Mouse (Mus musculus) embryo, embryonic 10.5 days (tissue): ENCODE measurements at regions not wholly inside any gene's neighbourhood (a gene's known extent, or its start where the extent isn't known, plus 50 kb on each side); places are given as distances from the start of the nearest gene placed in this dataset.

Experiments
- DNase-seq: peaks from one replicate; pipeline ENCODE4 v3.0.0-alpha.2; 2015; ENCODE audit warnings: low spot score

DNA sequence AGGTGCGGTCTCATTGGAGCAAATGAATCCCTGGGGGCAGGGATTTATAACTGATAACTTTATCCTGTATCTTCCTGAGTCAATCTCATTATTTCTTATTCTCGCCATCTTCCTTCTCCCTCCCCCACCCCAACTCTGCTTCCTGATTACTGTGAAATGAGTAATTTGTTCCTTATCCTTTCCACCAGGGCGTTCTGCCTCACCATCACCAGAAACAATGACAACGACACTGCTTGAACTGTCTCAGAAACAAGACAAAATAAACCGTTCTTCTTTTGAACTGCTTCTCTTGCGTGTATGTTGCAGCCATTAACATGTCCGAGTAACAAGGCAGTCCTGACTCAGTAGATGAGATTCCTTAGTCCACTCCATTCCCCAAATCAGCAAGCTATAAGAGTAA is 246.0 kb upstream of the Trib2 start:
- no peak for DNase-seq

DNA sequence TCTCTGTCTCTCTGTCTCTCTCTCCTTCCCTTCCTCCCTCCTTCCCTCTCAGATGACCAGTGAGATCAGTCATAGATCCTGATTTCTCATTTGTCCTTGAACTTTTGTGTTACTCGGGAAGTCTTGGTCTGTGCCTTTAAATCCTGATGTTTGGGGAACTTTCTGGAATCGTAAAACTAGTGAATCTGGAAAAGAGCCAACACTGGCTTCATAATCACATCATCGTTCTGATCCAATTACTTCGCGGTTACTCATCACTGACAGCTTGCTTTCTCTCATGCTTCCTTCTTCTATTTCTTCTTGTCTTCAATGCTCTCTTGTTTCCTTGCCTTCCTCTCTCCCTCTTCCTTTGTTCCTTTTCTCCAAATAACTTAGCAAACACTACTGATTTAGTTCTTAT is 243.7 kb upstream of the Trib2 start:
- no peak for DNase-seq

DNA sequence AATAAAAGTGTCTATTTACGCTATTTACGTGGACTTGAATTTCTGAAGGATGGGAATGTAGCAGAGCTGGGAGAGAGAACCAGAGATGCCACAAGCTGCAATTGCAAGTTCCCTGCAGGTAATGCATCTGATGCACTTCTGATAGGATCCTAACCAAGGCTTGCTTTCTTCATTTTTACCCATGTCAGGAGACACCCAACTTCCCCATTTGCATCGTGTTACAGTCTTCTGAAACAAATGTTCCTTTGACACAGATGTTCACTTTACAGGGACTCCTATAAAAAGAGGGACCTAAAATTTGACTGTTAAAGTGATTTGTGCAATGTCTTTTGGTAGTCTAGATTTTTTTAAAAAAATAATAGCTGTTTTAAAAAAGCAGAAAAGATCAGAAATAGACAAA is 241.5 kb upstream of the Trib2 start:
- DNase-seq: no peak

DNA sequence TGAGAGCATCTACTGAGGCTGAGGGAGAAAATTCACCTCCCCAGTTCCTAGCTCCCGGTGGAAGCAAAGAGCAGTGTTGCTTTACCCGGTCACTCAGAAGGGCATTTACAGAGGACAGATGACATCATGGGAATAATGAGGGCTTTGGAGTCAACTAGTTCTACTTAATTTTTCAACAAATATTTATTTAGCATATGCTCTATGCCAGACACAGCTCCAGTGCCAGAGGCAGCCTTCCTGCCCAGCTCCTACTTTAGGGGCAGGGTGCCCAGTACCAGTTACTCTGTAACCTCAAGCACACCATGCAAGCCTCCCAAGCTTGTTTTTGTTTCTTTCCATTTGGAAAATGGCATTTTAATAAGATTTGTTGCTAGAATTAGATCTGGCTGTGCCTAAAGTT is 240.1 kb upstream of the Trib2 start:
- no peak for DNase-seq

DNA sequence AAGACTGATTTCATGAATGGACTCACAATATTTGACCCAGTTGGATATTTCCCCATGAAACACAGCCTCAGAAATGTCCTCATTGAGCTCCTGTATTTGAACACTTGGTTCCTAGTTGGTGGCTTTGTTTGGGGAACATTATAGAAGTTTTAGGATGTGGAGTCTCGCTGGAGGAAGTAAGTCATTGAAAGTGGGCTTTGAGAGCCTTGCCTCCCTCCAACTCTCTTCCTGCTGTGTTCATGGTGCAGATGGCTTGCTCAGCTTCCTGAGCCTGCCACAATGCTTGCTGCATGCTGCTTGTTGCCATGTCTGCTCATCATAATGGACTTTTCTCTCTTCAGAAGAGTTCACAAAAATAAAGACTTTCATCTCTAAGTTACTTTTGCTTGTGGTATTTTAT is 239.5 kb upstream of the Trib2 start:
- no peak for DNase-seq

DNA sequence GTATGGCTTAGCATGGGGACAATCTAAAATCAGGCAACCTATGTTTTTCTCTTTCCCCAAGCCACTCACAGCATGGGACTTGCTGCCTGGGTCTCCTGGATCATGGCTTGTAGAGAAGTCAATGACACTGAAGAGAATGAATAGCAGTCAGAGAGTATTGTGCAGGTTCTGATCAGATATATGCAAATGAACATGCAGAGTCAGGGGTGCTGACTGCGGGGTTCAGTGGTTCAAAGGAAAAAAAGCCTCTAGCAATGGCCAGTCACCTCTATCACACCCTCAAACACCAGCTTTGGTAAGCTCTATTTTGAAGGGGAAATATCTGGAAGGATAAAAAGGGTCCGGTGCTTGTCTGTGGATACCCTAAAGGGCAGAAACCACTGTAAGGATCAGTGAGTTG is 237.9 kb upstream of the Trib2 start:
- DNase-seq: no peak

DNA sequence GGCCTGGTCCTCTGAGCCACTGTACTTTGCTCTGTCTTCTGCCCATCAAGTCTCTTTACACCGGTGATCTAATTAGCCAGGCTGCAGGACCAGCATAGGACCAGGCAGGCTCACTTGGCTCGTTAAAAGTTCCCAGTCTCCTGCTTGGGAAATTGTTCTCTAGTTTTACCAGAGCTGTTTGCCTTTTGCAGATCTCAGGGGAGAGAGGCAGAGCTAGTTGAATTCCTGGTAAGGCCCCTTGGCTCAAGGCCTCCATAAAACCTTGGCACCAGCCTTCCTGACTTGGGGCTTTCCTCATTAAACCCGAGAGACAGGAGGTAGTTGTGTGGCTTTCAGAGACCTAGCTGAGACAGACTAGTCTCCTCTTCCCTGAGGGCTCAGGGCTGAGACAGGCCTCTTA is 237.0 kb upstream of the Trib2 start:
- no peak for DNase-seq

DNA sequence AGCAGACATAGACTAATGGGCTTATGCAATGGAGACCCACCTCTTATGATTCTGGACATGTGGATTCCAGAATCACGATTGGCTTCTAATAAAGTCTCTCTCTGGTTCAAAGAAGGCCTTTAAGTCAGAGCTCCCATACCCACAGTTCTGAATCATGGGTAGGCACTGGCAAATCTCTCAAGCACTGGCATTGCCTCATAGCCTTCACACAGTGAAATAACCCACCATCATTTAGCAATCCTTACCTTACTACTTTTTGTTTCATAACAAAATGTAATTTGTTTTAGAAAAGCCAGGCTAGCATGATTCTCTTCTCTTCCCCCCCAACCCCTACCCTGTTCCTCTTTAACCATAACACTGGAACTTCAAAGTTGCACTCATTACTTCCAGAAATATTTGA is 236.3 kb upstream of the Trib2 start:
- no peak for DNase-seq

DNA sequence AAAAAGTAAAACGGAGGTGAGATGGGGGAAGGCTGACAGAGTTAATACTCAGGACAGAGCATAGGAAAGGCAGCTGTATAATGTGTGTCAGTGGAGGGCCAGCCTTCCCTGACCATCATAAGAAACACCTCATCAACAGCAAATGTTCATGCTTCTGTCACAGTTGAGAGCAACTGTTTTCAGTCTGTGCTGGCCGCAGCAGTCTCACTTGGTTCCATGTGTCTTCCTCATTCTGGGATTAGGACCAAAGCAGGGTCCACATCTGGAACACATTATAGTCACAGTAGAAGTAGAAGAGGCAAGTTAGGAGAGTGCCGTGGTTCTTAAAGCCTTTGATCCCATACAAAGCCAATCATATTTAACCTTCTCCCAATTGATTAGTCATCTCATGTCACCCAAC is 235.6 kb upstream of the Trib2 start:
- DNase-seq: peak; percentile 45

DNA sequence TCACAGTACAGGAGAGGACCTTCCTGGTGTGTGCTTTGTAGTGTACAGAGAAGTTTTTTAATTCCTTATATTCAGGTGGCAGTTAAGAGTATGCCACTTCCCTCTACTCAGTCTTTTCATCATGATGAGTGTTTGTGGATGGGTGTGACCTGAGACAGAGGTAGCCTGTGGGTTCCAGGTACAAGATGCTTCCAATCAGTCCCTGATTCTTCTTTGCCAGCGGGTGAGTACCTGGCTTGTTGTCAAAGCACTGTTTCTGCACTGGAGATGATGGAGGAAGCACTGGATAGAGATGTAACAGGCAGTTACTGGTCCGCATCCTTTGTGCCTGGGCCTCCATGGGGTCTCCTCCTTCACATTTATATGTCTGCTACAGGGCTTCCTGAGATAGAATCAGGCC is 234.7 kb upstream of the Trib2 start:
- DNase-seq: no peak

DNA sequence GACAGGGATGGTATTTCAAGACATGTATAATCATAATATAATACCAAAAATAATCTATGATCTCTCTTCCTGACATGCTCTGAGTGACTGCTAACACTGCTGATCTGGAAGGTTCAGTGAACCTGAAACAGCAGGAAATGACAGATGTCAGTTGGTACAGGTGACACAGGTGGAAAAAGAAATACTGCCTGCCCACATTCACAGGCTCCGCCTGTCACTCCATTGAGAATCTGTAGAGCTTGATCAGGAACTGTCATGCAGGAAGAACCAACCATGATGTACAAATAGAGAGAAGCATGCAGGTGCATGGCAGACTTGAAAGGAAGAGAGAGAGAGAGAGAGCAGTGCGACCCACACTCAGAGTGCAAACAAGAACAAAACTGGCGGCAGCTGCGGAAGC is 232.8 kb upstream of the Trib2 start:
- DNase-seq: no peak

DNA sequence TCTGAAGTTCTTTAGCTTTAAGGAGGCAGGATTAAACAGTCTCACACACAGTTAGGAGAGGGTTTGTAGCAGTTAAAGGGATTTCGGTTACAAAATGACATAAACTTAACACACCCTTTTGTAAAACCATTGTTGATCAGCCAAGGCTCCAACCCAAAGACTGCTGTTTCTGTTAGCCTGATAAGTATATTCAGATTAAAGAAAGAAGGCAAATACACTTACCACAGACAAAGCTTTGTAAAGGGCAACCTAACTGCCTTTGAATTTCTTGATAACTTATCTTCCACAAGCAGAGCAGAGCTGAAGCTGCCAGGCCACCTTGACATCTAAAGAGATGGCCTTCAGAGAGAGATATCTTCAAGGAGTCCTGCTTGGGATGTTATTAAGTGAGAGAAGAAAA is 229.9 kb upstream of the Trib2 start:
- no peak for DNase-seq

DNA sequence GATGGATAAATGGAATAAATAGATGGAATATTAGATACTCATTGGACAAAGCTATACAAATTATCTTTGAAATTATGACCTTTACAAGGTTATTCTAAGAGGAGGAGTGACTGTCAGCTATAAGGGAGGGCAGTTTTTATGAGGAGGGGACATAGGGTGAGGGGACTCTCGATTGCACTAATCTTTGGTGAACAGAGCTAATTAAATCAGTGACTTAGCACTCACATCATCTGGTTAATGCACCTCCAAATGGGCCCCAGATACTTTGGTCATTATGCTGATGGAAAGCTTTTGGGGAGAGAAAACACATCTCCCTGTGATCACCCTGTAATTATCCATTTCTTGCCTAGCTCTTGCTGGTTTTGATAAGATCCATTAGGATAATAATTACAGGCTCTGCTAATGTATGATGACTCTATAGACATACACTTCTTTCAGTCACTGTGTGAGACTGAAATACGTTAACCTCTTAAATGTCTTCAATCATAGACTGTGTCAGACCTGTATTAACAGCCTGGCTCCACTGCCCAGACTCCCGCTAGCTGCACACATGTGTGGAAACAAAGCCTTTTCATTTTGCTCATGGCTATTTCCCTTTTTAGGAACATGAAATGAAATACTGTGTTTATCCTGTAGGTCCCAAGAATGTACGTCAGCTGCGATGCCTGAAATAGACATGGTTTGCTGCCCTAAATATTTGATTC is 229.2 kb upstream of the Trib2 start:
- DNase-seq: no peak

DNA sequence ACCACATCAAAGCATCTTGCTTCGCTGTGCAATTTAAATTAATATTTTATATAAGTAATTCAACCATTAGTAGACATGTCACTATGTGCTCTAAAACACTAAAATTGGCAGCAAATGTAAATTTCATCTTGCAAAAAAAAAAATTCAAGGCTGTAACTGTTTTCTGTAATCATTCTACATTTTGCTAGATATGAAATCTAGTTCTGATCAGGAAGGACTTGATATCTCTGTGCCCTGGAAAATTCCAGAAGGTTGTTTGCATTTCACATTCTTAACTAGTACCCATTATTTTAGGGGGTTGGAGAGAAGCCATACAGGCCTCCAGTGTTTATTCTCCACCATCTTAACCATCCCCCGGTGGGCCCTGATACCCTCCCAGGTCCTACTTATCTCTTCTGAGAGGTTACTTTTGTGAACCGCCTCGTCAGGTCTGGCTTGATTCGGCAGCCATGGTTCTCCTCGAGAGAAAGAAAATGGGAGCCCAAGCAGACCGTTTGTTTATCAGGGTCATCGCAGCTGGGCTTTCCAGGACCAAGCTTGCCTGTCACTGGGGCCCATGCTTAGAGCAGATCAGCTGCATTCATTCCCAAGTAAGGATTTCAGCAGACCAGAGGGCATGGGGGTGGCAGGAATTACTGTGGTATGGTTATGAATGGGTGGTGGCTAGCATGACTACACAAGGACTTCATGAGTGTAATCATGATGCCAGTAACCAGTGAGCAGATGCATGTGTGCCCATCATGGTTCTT is 226.9 kb upstream of the Trib2 start:
- no peak for DNase-seq

DNA sequence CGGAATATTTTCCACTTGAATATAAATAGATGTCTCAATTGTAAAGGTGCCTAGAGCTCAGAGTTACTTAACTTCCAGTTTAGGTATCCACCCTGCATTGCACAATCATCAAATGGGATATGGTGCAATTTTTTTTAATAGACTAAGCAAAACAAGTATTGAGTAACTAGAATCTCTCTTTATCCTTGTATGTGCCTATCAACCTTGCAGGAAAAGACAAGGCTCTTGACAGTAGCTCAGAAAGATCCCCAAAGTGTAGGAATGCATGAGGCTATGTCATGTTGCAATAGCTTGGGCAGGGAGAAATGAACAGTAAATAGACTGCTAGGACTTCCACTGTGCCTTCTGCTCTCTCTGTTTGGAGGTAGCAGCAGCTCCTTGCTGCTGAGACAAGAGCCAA is 225.6 kb upstream of the Trib2 start:
- DNase-seq: no peak

DNA sequence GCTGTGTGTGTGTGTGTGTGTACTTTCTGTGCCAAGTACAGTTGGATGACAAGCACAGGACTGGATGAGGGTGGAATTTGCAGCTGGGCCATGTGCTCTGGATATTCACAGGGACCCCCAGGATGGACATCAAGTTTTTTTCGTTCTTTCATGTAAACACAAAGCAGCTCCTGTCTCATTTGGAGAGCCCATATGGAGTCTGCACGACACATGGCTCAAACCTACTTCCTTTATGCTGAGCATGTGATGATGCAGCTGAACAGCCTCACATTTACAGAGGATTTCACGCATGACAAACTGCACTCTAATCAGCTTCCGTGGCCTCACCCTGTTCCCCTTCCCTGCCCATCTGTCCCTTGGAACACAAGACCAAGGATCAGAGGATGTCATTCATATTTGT is 224.4 kb upstream of the Trib2 start:
- no peak for DNase-seq

DNA sequence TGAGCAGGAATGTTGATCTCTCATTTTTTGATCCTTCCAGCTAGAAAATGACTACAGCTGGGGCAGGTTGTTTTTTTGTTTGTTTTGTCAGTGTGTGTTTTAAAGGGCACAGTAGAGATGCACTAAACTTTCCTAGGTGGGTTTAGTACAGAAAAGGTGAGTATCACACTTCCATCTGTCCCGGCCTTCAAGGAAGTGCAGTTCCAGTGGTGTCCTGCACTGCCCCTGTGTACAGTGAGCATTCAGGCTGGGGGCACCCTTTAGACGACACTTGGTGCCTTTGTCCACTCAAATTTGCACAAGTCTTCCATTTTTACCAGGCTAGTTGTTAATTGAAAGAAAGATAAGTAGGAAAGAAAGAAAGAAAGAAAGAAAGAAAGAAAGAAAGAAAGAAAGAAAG is 218.8 kb upstream of the Trib2 start:
- DNase-seq: no peak

DNA sequence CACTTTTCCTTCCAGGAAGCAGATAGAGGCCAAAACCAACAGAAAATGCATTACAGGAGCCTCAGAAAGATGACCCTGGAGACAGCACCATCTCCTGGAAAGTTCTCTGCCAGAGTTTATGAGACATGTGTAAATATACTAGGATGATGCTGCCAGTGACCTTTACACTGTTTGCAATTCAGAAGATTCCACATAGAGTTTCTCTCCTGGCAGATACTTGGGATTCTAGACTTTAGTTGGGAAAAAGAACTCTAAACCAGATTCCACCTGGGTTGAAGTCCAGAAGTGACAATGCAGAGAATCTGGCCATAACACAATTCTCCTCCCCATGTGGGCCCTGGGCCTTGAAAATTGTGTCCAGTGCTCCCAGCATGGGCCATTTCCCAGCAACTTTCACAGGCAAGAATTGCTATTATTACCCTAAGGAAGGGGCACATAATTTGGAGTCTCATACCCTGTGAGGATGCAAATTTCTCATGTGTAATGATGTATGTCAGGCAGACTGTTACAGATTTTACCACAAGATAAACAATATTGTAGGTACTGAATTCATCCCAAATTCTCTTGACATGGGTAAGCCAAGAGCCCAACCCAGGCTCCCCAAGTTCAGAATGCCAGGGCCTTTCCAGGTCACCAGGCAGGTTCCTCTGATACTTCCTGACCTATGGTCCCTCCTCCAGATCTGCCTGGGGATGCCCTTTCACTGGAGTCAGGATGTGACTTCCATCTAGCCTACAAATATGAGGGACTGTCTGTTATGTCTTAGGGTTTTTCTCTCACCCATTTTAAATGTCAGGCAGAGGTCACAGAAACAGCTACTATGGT is 218.2 kb upstream of the Trib2 start:
- DNase-seq: no peak

DNA sequence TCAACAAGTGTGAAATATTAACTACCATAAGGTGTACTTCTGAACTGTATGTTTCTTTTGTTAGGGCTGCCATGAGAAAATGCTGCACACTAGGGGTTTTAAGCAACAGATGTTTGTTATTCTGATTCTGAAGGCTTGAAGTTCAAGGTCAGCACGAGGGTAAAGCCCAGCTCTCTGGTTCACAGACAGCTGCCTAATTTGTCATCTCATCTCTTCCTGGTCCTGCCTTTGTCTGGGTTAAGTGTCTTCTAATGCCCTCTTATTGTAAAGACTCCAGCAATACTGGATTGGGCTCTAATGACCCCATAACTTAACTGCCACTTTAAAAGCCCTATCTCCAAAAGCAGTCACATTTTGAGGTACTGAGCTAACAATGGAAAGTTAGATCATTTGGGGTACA is 209.9 kb upstream of the Trib2 start:
- peak; percentile 22 for DNase-seq

DNA sequence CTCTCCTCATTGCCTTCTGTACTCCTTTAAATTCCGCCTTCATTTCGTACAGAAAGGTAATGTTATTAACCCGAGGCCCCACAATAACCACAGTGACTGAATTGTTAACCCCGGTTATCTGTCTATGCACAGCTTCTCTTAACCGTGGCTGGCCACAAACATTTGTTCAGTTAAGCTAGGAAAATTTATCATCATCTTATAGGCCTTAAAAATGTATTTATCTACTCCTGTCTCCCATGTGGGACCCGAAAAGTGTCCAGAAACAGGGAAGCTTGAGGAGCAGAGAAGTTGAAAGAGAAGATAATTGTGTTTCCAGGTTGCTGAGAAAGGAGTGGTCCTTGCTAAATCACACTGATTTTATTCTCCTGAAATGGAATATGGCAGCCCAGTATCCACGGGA is 206.6 kb upstream of the Trib2 start:
- DNase-seq: no peak

DNA sequence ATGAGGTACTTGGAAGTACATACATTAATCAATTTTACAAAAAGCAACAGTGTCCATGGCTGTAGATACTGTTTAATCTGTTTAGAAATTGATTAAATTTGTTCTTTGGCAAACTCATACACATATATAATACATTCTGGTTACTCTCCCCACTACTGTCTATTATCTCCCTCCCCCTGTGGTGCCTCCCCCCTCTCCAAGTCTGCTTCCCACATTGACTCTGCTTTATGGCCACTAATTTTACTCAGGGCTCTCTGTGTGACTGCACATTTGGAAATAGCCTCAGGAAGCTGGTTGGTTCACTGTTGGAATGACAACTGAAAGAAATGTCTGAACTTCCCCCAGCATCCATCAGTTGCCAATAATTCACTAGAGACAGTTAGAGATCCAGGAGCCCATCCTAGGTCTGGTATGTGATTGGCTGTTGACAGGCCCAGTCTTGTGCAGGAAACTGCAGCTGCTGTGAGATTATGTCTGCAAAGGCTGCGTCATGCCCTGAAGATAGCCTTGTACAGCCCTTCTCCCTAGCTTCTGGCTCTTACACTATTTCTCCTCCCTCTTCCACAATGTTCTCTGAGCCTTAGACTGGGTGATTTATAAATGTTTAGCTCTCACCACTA is 204.6 kb upstream of the Trib2 start:
- DNase-seq: no peak

DNA sequence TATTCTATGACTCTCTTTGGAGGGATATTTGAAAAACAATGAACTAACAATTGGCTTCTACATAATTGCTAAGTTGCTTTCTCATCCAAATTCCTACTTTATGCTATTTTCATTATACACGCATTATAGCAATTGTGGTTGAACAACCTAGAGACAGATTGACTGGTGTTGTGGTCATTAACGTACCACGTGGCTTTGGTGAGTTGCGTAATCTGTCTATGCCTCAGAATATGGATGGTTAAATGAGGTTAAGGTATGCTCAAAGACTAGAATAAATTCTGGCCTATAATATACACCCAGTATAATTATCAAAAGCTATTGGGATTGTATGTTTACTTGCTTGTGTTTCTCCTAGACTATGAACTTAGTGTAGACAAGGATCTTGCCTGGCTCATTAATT is 201.5 kb upstream of the Trib2 start:
- no peak for DNase-seq

DNA sequence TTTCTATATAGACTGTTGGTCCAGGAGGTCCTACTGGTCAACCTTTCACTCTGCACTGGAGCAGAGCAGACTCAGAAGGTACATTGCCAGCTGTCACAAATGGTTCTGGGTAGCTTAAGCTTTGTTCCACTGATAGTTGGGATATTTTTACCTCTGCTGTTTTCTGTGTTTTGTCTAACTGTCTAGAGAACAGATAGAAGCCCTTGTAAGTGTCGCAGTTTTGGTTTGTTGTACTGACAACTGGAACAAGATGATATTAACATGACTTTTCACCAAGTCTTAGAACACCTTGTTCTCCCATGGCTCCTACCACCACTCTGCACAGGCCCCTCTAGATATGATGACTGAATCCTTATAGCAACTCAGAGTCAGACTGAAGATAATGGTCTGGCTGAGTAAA is 199.9 kb upstream of the Trib2 start:
- DNase-seq: no peak
